Mouse (Mus musculus): Measurements from ENCODE around the gene Ttf1. TPM values are rescaled to one million over a fixed set of nuclear protein-coding genes. Genes with fewer than 3 reads are reported as not detected.
A peak's percentile ranks its signal among the peaks of the same experiment; 100 is the strongest.

Gene Ttf1
- polyA plus RNA-seq, 1 experiment from 2014 or later: 13.5 TPM

DNA sequence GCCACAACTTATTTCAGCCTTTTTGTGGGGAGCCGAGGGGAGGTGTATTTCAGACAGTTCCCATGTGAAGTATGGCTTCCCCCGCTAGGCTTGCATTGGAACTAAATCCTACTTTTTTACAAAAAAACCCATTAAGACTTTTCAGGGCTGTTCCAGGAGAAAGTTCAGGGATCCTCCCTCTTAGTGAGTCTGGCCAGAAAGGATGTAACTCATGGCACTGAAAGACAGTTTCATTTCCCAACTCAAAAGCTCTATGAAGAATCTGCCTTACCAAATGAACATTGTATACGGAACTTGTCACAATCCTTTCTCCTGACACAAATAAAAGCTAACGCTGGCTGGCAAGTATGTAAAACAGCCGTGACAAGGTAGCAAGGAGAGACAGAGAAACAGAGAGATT lies 20.3 kb upstream of the Ttf1 start:
- ATAC-seq (ENCODE audit: low FRiP score, low read depth): no peak
- H3K27ac ChIP-seq: no peak overlapping the region
- WGBS: 23% methylated on average over 5 of the region's 5 CpGs
- H3K36me3 ChIP-seq: no peaks in the 10 kb centered on the region
- no peak overlapping the region for H3K4me2 ChIP-seq (replicated peaks)
- H3K4me3 ChIP-seq: no peak overlapping the region
- no peaks in the 10 kb centered on the region for H3K9me3 ChIP-seq
- H3K9ac ChIP-seq: no peak overlapping the region
- H3K27me3 ChIP-seq (replicated peaks): peaks cover 51% of the 10 kb centered on the region
- 0 out of 2 replicates have a peak, but pooled peaks cover 3% of the 10 kb centered on the region for H3K4me1 ChIP-seq

GRCm38 (mm10) chr2:29040594-29041476 lies 19.2 kb upstream of the Ttf1 start:
- no peaks in the 10 kb centered on the region for H3K36me3 ChIP-seq
- H3K4me2 ChIP-seq (replicated peaks): no peak overlapping the region
- ATAC-seq (ENCODE audit: low FRiP score, low read depth): no peak
- no peak overlapping the region for H3K27ac ChIP-seq
- no peaks in the 10 kb centered on the region for H3K9me3 ChIP-seq
- H3K4me1 ChIP-seq: peaks cover 4% of the 10 kb centered on the region; the same call in 1 of the 2 replicates
- no peak overlapping the region for H3K9ac ChIP-seq
- peaks cover 60% of the 10 kb centered on the region for H3K27me3 ChIP-seq (replicated peaks)
- 6% methylated on average over 18 of the region's 18 CpGs for whole genome bisulfite sequencing
- H3K4me3 ChIP-seq: no peak overlapping the region

DNA sequence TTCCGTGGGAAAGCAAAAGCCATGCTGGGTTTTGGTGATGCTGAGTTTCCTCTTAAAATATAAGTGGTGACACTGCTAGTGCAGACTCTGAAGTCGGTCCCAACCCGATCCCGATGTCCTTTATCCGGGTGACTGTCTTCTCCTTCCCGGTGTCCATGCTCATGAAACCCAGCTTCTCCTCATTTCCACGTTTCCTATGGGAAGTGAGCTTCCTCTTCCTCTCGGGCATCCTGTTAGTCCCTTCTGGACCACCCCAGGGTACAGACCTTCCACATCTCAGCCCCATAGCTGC lies 18.6 kb upstream of the Ttf1 start:
- WGBS: 31% methylated on average over 8 of the region's 8 CpGs
- Histone ChIP-seq H3K4me3 (no peak overlapping the region), H3K4me1 (peaks cover 10% of the 10 kb centered on the region; the same call in 1 of the 2 replicates), H3K9ac (no peak overlapping the region), H3K27ac (no peak overlapping the region), H3K36me3 (no peaks in the 10 kb centered on the region), H3K4me2 (replicated peaks) (no peak overlapping the region), H3K27me3 (replicated peaks) (peaks cover 62% of the 10 kb centered on the region), H3K9me3 (no peaks in the 10 kb centered on the region)
- no peak for ATAC-seq (ENCODE audit: low FRiP score, low read depth)

DNA sequence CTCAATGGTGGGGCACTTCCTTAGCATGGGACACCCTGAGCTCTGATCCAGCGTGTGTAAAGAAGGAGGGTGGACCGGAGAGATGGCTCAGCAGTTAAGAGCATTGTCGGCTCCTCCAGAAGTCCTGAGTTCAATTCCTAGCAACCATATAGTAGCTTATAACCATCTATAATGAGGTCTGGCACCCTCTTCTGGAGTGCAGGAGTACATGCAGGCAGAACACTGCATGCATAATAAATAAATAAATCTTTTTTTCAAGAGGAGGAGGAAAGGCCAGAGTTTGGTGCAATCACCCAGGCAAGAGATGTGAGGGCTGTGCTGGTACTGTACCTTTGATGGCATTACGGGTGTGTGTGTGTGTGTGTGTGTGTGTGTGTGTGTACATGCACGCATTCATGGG lies 17.9 kb upstream of the Ttf1 start:
- Histone ChIP-seq H3K4me2 (replicated peaks) (no peak overlapping the region), H3K9ac (no peak overlapping the region), H3K27me3 (replicated peaks) (peaks cover 57% of the 10 kb centered on the region), H3K9me3 (no peaks in the 10 kb centered on the region), H3K27ac (no peak overlapping the region), H3K4me3 (no peak overlapping the region), H3K36me3 (no peaks in the 10 kb centered on the region), H3K4me1 (peaks cover 10% of the 10 kb centered on the region; the same call in 1 of the 2 replicates)
- 88% methylated on average over 5 of the region's 5 CpGs for WGBS
- ATAC-seq (ENCODE audit: low FRiP score, low read depth): no peak

GRCm38 (mm10) chr2:29046151-29046550 lies 13.9 kb upstream of the Ttf1 start:
- Histone ChIP-seq H3K4me2 (replicated peaks) (peak overlapping the region; percentile 4; the same call in 1 of the 2 replicates), H3K4me1 (peaks cover 8% of the 10 kb centered on the region; the same call in 1 of the 2 replicates), H3K9ac (no peak overlapping the region), H3K36me3 (no peaks in the 10 kb centered on the region), H3K27me3 (replicated peaks) (peaks cover 53% of the 10 kb centered on the region), H3K9me3 (no peaks in the 10 kb centered on the region), H3K4me3 (no peak overlapping the region), H3K27ac (no peak overlapping the region)
- ATAC-seq (ENCODE audit: low FRiP score, low read depth): no peak
- WGBS: 18% methylated on average over 16 of the region's 16 CpGs

DNA sequence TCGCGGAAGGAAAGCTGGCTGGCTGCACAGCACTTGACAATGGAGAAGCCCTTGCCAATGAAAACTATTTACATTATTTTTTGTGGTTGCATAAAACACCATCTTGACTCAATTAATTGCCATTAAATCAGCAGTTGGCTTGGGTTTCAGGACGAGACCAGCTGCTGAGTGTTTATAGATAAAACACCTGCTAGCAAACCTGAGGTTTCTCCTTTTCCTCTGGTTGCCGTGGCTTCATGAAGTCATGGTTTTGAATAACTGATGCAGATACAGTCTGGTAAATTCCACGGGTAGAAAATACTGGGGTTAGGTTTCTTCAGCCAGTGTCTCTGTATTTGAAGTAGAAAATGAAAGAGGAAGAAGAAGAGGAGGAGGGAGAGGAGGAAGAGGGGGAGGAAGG lies 8.1 kb upstream of the Ttf1 start:
- Histone ChIP-seq H3K4me3 (no peak overlapping the region), H3K27me3 (replicated peaks) (peaks cover 36% of the 10 kb centered on the region), H3K4me1 (peaks cover 8% of the 10 kb centered on the region), H3K36me3 (no peaks in the 10 kb centered on the region), H3K9me3 (no peaks in the 10 kb centered on the region), H3K4me2 (replicated peaks) (no peak overlapping the region), H3K27ac (no peak overlapping the region), H3K9ac (no peak overlapping the region)
- no peak for ATAC-seq (ENCODE audit: low FRiP score, low read depth)
- WGBS: 68% methylated on average over 5 of the region's 5 CpGs

DNA sequence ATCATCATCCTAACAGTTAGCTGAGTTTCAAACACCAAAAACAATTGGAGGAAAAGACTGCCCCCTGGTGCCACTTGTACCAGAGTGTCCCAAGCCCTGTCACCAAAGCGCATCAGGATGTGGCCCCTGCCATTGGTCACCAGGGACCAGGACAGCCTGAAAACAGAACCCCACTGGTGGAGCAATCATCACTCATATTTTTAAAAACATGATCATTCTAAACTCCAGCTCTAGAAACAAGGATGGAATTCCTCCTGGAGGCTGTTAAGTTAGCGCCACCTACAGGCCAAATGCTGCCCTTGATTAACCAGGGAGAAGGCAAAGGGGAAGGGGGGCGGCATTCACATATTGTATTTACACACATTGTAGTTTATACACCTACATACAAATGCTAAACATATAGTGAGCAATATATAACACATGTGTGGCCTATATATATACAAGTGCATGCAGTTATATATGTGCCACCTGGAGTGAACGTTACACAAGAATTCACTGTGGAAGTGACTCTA lies 7.1 kb upstream of the Ttf1 start:
- H3K27ac ChIP-seq: no peak overlapping the region
- peaks cover 8% of the 10 kb centered on the region for H3K4me1 ChIP-seq
- 30% methylated on average over 4 of the region's 4 CpGs for WGBS
- H3K27me3 ChIP-seq (replicated peaks): peaks cover 32% of the 10 kb centered on the region
- H3K36me3 ChIP-seq: no peaks in the 10 kb centered on the region
- ATAC-seq (ENCODE audit: low FRiP score, low read depth): 0 out of 2 replicates have a peak, but pooled peaks have one; percentile 48
- H3K9me3 ChIP-seq: no peaks in the 10 kb centered on the region
- no peak overlapping the region for H3K4me3 ChIP-seq
- H3K4me2 ChIP-seq (replicated peaks): no peak overlapping the region
- H3K9ac ChIP-seq: no peak overlapping the region

GRCm38 (mm10) chr2:29053802-29054544 lies 6.1 kb upstream of the Ttf1 start:
- H3K4me2 ChIP-seq (replicated peaks): peak overlapping the region; percentile 83
- H3K36me3 ChIP-seq: no peaks in the 10 kb centered on the region
- peak; percentile 44 for ATAC-seq (ENCODE audit: low FRiP score, low read depth)
- H3K4me3 ChIP-seq: peak overlapping the region; percentile 43
- peaks cover 8% of the 10 kb centered on the region for H3K4me1 ChIP-seq
- H3K9me3 ChIP-seq: no peaks in the 10 kb centered on the region
- WGBS: 4% methylated on average over 20 of the region's 20 CpGs
- no peak overlapping the region for H3K27ac ChIP-seq
- H3K9ac ChIP-seq: no peak overlapping the region
- H3K27me3 ChIP-seq (replicated peaks): peaks cover 28% of the 10 kb centered on the region

GRCm38 (mm10) chr2:29054545-29054935 lies 5.5 kb upstream of the Ttf1 start:
- H3K27me3 ChIP-seq (replicated peaks): peaks cover 22% of the 10 kb centered on the region
- WGBS: 2% methylated on average over 30 of the region's 30 CpGs
- H3K36me3 ChIP-seq: no peaks in the 10 kb centered on the region
- H3K9ac ChIP-seq: peak overlapping the region; percentile 52; the same call in 1 of the 2 replicates
- peak overlapping the region; percentile 83 for H3K4me2 ChIP-seq (replicated peaks)
- H3K27ac ChIP-seq: no peak overlapping the region
- H3K4me1 ChIP-seq: peaks cover 8% of the 10 kb centered on the region
- H3K4me3 ChIP-seq: peak overlapping the region; percentile 43
- no peaks in the 10 kb centered on the region for H3K9me3 ChIP-seq
- ATAC-seq (ENCODE audit: low FRiP score, low read depth): no peak; the same call in 1 of the 2 replicates

DNA sequence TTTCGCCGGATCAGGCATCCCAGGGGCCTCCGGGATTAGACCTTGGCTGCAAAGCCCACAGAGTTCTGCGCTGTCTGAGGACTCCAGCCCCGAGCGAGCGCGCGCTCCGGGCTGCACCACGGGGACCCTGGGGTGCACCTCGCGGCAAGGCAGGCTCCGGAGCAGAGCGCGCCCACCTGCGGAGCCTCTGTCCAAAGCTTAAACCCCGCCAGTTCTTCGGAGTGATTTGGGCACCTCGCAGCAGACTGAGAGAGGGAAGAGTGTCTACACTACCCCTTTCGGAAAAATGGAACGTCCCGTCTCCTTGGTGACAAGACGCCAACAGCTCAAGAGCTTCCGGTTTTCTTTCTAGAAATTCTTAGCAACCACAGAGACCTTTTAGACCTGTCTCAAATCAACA lies 5.1 kb upstream of the Ttf1 start, which contains the start of gene Cfap77:
Cfap77 (minus strand) TSS at position 76 of the 400 bp plus-strand sequence.
- H3K4me1 ChIP-seq: peaks cover 8% of the 10 kb centered on the region
- under 1% methylated on average over 25 of the region's 25 CpGs for WGBS
- no peak within 1 kb of the TSS for H3K27ac ChIP-seq
- H3K9me3 ChIP-seq: no peaks in the 10 kb centered on the region
- peaks cover 22% of the 10 kb centered on the region for H3K27me3 ChIP-seq (replicated peaks)
- H3K4me3 ChIP-seq: peak within 1 kb of the TSS; percentile 43
- H3K36me3 ChIP-seq: no peaks in the 10 kb centered on the region
- peak within 1 kb of the TSS; percentile 83 for H3K4me2 ChIP-seq (replicated peaks)
- H3K9ac ChIP-seq: peak within 1 kb of the TSS; percentile 52; the same call in 1 of the 2 replicates
- peak; percentile 27; the same call in 1 of the 2 replicates for ATAC-seq (ENCODE audit: low FRiP score, low read depth)

- Histone ChIP-seq H3K27ac (no peak overlapping the region), H3K9me3 (no peaks in the 10 kb centered on the region), H3K27me3 (replicated peaks) (no peaks in the 10 kb centered on the region), H3K9ac (no peak overlapping the region), H3K4me2 (replicated peaks) (no peak overlapping the region), H3K4me3 (no peak overlapping the region), H3K4me1 (peaks cover 6% of the 10 kb centered on the region; the same call in 1 of the 2 replicates), H3K36me3 (peaks cover 34% of the 10 kb centered on the region)
- WGBS: 89% methylated on average over 6 of the region's 6 CpGs
- no peak for ATAC-seq (ENCODE audit: low FRiP score, low read depth)
Observed at GRCm38 (mm10) chr2:29065796-29066195, 5.7 kb downstream of the Ttf1 start.

DNA sequence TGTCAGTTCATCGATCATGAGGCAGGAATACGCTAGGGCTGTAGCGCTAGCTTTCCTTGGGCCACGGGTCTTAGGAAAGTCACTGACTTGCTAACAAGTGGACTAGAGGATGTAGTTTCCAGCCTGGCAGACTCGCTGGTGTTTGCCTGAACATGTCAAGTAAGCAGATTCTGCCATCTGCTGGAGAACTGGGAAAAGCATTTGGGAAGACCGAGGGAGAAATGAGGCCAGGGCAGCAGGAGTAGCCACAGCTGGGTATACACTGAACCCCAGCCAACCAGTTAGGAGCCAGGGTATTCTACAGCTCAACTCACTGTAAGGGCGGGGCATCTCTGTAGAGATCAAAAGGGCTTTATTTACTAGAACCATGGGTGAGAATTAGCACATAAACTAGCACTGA lies 6.3 kb downstream of the Ttf1 start:
- peaks cover 41% of the 10 kb centered on the region for H3K36me3 ChIP-seq
- ATAC-seq (ENCODE audit: low FRiP score, low read depth): no peak

More for the DNA sequence above, 6.3 kb downstream of the Ttf1 start:
- Histone ChIP-seq H3K4me1 (no peaks in the 10 kb centered on the region), H3K9me3 (no peaks in the 10 kb centered on the region), H3K4me3 (no peak overlapping the region), H3K4me2 (replicated peaks) (no peak overlapping the region), H3K27me3 (replicated peaks) (no peaks in the 10 kb centered on the region), H3K9ac (no peak overlapping the region), H3K27ac (no peak overlapping the region)
- WGBS: 59% methylated on average over 7 of the region's 7 CpGs
